Mouse (Mus musculus) neural tube, embryonic 14.5 days (tissue): Measurements from ENCODE around the gene P3h3. TPM values are rescaled to one million over a fixed set of nuclear protein-coding genes. Genes with fewer than 3 reads are reported as not detected.

ENCODE experiments used
- ATAC-seq: fragments of 200-750 bp; cut with Nextera tagmentation; 2 replicates; pipeline ENCODE4 v1.8.0; 2017; ENCODE audit warnings: low read depth, mild to moderate bottlenecking, moderate TSS enrichment, moderate library complexity
- H3K27ac ChIP-seq: fragments of 300-500 bp; sonication (generic); 2 replicates; pipeline ENCODE4 v1.5.1; 2014; ENCODE audit warnings: low read depth, mild to moderate bottlenecking, control low read depth, low read length, moderate library complexity, mixed read lengths
- H3K27me3 ChIP-seq: fragments of 300-500 bp; sonication (generic); 2 replicates; pipeline ENCODE4 v1.6.1; 2014; ENCODE audit warnings: low read length; ENCODE audit not compliant: control insufficient read depth, insufficient read depth
- H3K36me3 ChIP-seq: fragments of 300-500 bp; sonication (generic); 2 replicates; pipeline ENCODE4 v1.6.1; 2014; ENCODE audit warnings: low read length, mixed read lengths; ENCODE audit not compliant: control insufficient read depth, insufficient read depth
- H3K4me1 ChIP-seq: fragments of 300-500 bp; sonication (generic); 2 replicates; pipeline ENCODE4 v1.6.1; 2014; ENCODE audit warnings: low read length; ENCODE audit not compliant: control insufficient read depth, insufficient read depth
- H3K4me2 ChIP-seq: fragments of 300-500 bp; sonication (generic); 2 replicates; pipeline ENCODE4 v1.6.1; 2014; ENCODE audit warnings: mild to moderate bottlenecking, low read depth, low read length, control low read depth
- H3K4me3 ChIP-seq: fragments of 300-500 bp; sonication (generic); 2 replicates; pipeline ENCODE4 v1.5.1; 2014; ENCODE audit warnings: low read depth, low read length, control low read depth, mixed read lengths
- H3K9ac ChIP-seq: fragments of 300-500 bp; sonication (generic); replicated peaks from 2 replicates; pipeline ENCODE4 v1.6.1; 2014; ENCODE audit warnings: low read depth, mild to moderate bottlenecking, control low read depth, low read length, mixed read lengths
- H3K9me3 ChIP-seq: fragments of 300-500 bp; sonication (generic); 2 replicates; pipeline ENCODE4 v1.6.1; 2016; ENCODE audit warnings: low read length; ENCODE audit not compliant: control insufficient read depth
- WGBS: fragments of 180-500 bp; shearing (Covaris S2); extraction: QIAGEN DNeasy Blood & Tissue Kit; methylation state at CpG from one replicate; pipeline ENCODE4 v1.1.7; 2014; 5-methylcytosine and 5-hydroxymethylcytosine counted together
- polyA plus RNA-seq: library from polyadenylated mRNA; unstranded; fragments of >200 nt; fragmentation: Nextera tagmentation; extraction: Ambion mirVana; gene quantifications from 2 replicates; pipeline ENCODE4 v1.2.1, GENCODE M21; 2014

The P3h3 gene
- polyA plus RNA-seq, 1 experiment from 2014 or later = 19.1 TPM

DNA sequence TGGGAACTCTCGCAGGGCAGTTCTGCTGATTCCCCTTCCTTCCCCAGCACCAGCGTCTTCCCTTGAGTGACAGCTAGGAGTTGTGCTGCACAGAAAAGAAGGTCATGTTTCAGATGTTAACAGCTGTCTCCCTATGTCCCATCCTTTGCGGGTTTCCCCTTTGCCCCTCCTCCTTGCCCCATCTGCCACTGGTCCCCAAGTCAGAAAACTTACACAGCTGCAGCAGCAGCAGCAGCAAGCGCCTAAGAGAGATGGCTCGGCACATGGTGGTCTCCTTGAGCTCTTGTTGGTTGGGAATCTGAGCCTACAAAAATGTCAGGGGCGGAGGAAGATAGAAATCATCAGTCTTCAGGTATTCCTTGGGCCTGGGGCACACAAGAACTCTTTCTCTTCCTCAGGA is 21.8 kb upstream of the P3h3 start:
- no peak overlapping the region for H3K9ac ChIP-seq

DNA sequence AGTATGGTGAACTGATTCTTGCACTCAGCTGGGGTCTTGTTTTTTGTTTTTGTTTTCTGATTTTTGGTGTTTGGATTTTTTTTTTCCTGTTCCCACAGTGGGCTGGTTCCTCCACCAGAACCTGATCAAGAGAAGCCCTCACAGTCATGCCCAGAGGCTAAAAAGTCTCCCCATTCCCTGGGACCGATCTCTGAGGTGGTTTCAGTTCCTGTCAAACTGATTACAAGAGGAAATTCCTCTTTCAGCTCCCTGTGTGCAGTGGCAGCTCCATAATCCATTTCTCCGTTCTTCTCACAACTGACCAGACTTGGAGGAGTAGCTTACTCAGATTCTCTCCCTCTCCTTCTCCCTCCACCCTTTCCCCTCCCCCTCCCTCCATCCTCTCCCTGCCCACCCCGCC is 16.8 kb upstream of the P3h3 start:
- WGBS = 64% methylated on average over 3 of the region's 3 CpGs
- Histone ChIP-seq H3K27ac (no peak overlapping the region), H3K9ac (no peak overlapping the region), H3K27me3 (no peaks in the 10 kb centered on the region), H3K36me3 (no peaks in the 10 kb centered on the region), H3K4me2 (no peak overlapping the region), H3K4me3 (no peak overlapping the region), H3K4me1 (no peaks in the 10 kb centered on the region), H3K9me3 (no peaks in the 10 kb centered on the region)
- no peak for ATAC-seq

More for the DNA sequence above, 21.8 kb upstream of the P3h3 start:
- no peaks in the 10 kb centered on the region for H3K9me3 ChIP-seq
- 74% methylated on average over 6 of the region's 6 CpGs for WGBS
- no peak overlapping the region for H3K4me2 ChIP-seq
- H3K36me3 ChIP-seq = no peaks in the 10 kb centered on the region
- no peaks in the 10 kb centered on the region for H3K27me3 ChIP-seq
- H3K4me3 ChIP-seq = no peak overlapping the region
- H3K27ac ChIP-seq = no peak overlapping the region
- no peaks in the 10 kb centered on the region for H3K4me1 ChIP-seq
- ATAC-seq = no peak

DNA sequence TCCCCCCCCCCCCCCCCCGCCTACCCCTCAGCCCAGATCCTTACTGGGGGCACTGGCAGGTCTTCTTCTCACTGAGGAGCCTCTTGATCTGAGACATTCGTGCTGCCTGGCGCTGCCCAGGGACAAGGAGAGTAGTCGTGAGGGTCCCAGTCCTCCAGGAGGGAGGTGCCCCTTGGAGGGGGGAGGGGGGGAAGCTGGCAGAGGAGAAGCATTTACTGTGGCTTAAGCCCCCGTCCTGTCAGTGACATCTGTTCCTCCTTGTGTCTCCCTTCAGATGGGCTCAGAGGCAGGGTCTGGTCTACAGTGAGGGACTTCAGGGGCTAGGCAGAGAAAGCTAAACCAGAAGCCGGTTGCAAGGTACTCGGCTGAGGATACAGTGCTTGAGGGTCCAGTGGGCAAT is 9.0 kb upstream of the P3h3 start:
- ATAC-seq = no peak
- Histone ChIP-seq H3K36me3 (no peaks in the 10 kb centered on the region), H3K4me3 (no peak overlapping the region), H3K4me1 (peaks cover 28% of the 10 kb centered on the region), H3K4me2 (no peak overlapping the region), H3K9ac (no peak overlapping the region), H3K27ac (no peak overlapping the region), H3K27me3 (no peaks in the 10 kb centered on the region), H3K9me3 (no peaks in the 10 kb centered on the region)
- WGBS = 69% methylated on average over 6 of the region's 7 CpGs

DNA sequence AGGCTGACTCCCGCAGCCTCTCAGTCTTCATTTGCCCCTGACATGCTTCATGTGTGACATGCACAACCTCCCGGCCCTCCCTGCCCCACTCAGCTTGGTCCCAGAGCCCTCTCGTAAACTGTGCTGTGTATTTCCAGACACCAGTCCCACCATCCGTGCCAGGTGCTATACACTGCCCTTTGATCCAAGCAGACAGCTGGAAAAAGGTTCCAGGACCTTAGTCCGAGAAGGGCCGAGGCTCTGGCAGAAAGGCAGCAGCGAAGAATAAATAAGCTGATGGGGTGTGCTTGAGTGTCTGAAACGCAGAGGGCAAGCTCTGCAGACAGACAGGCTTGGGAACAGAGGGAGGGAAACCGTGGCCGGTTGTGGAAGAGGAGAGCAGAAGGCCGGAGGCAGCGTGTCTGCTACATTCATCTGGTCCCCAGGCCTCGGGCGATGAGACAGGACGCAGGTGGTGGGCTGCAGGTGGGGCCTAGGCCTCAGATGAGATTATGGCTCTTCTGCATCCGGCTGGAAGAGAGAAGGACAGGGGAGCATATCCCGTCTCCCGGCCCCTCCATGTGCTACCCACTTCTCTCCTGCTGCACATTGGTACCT is 8.3 kb upstream of the P3h3 start:
- Histone ChIP-seq H3K4me3 (no peak overlapping the region), H3K4me2 (no peak overlapping the region), H3K27me3 (no peaks in the 10 kb centered on the region), H3K9me3 (no peaks in the 10 kb centered on the region), H3K4me1 (peaks cover 35% of the 10 kb centered on the region), H3K9ac (0 out of 2 replicates have a peak overlapping the region, but pooled peaks have one; percentile 21), H3K27ac (no peak overlapping the region), H3K36me3 (no peaks in the 10 kb centered on the region)
- ATAC-seq = no peak
- WGBS = 44% methylated on average over 18 of the region's 18 CpGs

DNA sequence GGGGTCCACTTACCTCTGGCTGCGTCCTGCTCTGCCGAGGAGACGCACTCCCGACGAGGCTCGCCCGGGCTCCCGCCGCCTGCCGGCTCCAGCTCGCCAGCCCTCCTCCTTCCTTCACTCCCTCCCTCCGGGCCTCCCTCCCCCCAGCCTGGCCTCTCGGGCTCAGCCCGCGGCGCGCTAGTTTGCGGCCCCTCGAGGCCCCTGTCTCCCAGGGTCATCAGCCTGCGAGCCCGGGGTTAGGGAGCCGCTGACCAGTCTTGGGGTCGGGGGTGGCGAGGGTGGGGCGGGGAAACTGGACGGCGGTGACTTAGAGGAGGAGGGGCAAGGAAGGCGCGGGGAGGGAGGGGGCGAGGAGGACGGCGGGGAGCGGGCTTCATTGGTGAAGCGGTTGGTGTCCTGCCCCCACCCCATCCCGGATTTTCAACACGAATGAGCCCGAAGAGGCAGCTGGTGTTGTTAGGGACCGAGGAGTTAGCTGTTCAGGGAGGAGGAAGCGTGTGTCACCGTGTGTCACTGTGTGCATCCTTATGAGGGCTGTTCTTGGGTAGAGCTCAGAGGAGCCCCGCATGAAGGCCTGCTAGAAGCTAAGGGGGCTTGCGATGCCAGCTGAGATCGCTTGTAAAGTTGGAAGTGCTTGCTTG is 6.2 kb upstream of the P3h3 start, which contains the start of gene Gpr162:
Gene Gpr162, minus strand, starts transcription at position 326 of the 641 bp plus-strand sequence.
- Histone ChIP-seq H3K4me2 (peak within 1 kb of the TSS; percentile 78), H3K27ac (peak within 1 kb of the TSS; percentile 93), H3K36me3 (no peaks in the 10 kb centered on the region), H3K4me1 (peaks cover 49% of the 10 kb centered on the region), H3K9me3 (no peaks in the 10 kb centered on the region), H3K27me3 (no peaks in the 10 kb centered on the region), H3K9ac (peak within 1 kb of the TSS; percentile 92), H3K4me3 (peak within 1 kb of the TSS; percentile 76)
- ATAC-seq = peak; percentile 72
- WGBS = 2% methylated on average over 37 of the region's 43 CpGs

DNA sequence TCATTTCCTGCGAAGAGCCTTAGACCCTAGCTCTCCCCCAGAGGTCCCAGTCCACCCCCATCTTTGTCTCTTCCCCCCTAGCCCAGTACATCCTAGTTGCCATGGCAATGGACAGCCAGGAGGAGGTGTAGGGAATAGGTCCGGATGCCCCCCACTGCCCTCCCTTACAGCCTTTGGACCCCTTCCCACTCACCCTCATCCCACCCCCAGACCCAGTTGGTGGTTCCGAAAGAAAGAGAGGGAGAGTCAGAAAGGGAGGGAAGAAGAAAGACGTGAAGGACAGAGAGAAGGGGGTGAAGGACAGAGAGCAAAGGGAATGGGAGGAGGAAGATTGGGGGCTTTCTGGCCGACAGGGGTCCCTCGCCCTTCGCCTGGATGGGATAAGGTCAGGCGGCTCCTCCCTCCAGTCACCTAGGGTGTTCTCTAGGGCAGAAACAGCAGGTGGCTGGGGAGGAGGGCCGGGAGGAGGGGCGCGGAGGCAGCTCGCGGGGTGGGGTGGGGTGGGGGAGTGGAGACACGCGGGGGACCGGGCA is 5.6 kb upstream of the P3h3 start:
- Histone ChIP-seq H3K4me3 (peak overlapping the region; percentile 76), H3K9ac (peak overlapping the region; percentile 92), H3K9me3 (no peaks in the 10 kb centered on the region), H3K36me3 (no peaks in the 10 kb centered on the region), H3K27ac (peak overlapping the region; percentile 93), H3K4me1 (peaks cover 53% of the 10 kb centered on the region), H3K4me2 (peak overlapping the region; percentile 78), H3K27me3 (no peaks in the 10 kb centered on the region)
- 0% methylated on average over 11 of the region's 16 CpGs for WGBS
- ATAC-seq = peak; percentile 32

DNA sequence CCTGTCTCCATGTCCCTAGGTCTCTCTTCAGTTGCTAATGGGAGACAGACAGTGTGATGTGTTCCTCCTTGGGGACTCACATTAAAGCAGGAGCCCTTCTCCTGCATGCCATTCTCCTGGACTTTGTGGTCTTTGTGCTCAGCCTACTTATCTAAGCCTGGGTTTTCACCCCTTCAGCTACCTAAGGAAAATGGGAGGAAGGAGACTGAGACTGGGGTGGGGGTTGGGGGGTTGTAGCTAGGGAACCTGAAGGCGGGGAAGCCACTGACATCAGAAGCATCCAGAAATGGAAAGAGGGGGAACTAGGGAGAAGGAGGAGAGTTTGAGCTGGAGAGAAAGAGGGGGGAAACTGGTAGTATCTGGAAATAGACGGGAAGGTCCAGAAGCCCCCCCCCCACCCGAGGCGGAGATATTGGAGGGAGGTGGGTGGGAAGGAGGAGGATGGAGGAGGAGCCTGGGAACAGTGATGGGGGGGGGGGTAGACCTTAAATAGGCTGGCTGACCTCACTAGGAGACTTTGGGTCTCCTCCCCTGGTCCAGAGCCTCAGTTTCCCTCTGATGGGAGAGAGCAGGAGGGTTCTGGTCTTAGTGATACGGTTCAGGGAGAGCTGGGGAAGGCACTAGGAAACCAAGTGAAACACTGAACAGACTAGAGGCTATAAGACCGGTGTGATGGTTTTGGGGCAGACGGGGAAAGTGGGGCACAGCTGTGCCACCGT is 5.0 kb upstream of the P3h3 start:
- H3K4me2 ChIP-seq = peak overlapping the region; percentile 78
- H3K4me1 ChIP-seq = peaks cover 54% of the 10 kb centered on the region
- no peaks in the 10 kb centered on the region for H3K27me3 ChIP-seq
- H3K27ac ChIP-seq = peak overlapping the region; percentile 93
- ATAC-seq = peak; percentile 1; the same call in 1 of the 2 replicates
- peak overlapping the region; percentile 92 for H3K9ac ChIP-seq
- WGBS = 12% methylated on average over 8 of the region's 8 CpGs
- peak overlapping the region; percentile 76 for H3K4me3 ChIP-seq
- H3K36me3 ChIP-seq = no peaks in the 10 kb centered on the region
- no peaks in the 10 kb centered on the region for H3K9me3 ChIP-seq

DNA sequence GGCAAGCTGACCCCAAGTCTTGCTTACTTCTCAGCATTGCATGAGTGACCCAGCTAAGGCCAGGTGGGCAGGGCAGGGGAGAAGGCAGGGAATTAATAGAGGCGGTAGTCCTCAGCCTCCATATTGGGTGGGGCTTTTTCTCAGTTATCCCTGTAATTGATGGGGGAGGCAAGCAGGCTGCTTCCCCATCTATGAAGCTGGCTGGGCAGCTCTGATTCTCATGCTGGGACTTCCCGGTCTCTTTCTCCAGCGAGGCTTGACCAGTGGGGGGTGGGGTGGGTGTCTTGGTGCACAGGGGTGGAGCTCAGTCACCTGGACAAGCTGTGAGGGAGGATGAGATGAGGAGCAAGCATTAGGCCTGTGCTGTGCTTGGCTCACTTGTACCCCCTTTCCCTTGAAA is 4.2 kb upstream of the P3h3 start:
- no peaks in the 10 kb centered on the region for H3K27me3 ChIP-seq
- ATAC-seq = no peak
- WGBS = 36% methylated on average over 3 of the region's 3 CpGs
- H3K9ac ChIP-seq = peak overlapping the region; percentile 32; the same call in 1 of the 2 replicates
- no peaks in the 10 kb centered on the region for H3K9me3 ChIP-seq
- peaks cover 54% of the 10 kb centered on the region for H3K4me1 ChIP-seq
- H3K4me3 ChIP-seq = peak overlapping the region; percentile 76; the same call in 1 of the 2 replicates
- H3K36me3 ChIP-seq = no peaks in the 10 kb centered on the region
- 0 out of 2 replicates have a peak overlapping the region, but pooled peaks have one; percentile 28 for H3K27ac ChIP-seq
- peak overlapping the region; percentile 78 for H3K4me2 ChIP-seq
